8 mouse cellular contexts compared by ENCODE assay signal in the genomic region with DNA sequence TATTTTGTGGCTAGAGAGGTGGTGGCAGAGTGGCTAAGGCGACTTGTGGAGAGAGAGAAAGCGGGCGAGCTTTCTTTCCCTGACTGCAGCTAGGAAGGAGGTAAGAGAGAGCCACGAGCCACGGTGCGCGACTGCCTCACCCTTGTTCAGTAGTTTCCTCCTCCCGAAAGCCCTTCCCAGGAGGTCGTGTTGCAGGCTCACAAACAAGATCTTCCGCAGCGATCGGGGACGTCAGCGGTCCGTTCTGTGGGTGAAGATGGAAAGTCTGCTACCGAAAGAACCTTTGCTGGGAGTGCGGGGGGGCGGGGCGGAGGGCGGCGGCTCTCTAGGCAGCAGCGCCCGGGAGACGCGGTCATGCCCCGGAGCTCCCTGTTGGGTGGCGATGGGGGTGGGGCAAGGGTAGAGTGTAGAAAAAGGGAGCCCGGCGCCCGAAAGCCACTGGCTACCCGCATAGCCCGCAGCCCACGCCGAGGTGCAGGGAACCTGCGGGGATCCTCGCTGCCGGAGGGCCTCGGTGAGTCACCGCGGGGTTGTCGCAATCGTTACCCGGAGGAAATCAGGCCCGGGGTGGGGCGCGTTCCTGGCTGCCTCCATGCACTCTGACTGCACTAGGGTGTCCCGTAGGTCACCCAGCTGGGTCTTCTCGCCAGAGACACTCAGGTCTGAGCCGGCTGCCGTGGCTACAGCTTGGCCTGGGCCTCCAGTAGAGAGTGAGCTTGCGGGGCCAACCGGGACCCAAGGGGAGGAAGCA. TPM values are rescaled to one million over a fixed set of nuclear protein-coding genes. Genes with fewer than 3 reads are reported as not detected.
DNase-seq lines count a peak whose midpoint lies in the region; ATAC-seq lines count a peak whose summit lies in the region.

No protein-coding gene starts in this region.

- H3K4me1 ChIP-seq in hindbrain, embryonic 10.5 days (replicated peaks) = peaks cover 22% of the 10 kb centered on the region

- no peaks in the 10 kb centered on the region for H3K36me3 ChIP-seq in hindbrain, embryonic 10.5 days

- H3K27ac ChIP-seq in hindbrain, embryonic 10.5 days = peak overlapping the region; percentile 70

- WGBS in hindbrain, embryonic 10.5 days = under 1% methylated on average over 52 of the region's 52 CpGs

- H3K4me3 ChIP-seq in hindbrain, embryonic 10.5 days = peak overlapping the region; percentile 74

- H3K9me3 ChIP-seq in hindbrain, embryonic 10.5 days = 0 out of 2 replicates have a peak, but pooled peaks cover 4% of the 10 kb centered on the region

- peak; percentile 59 for DNase-seq in ES-CJ7 (ENCODE audit: low read depth, low spot score)
- peak; percentile 54 for DNase-seq in cerebellum, adult 11-12 months
- DNase-seq in hindbrain, embryonic 10.5 days (ENCODE audit: low spot score) = peak; percentile 62
- peak; percentile 16 to 32 for DNase-seq in layer of hippocampus, postnatal 25 days (ENCODE audit: extremely low spot score in 1 of 2, low spot score in 1 of 2)
- DNase-seq in lung, postnatal 14 days = peak; percentile 75
- DNase-seq in ovary, postnatal 14 days (ENCODE audit: low spot score) = peak; percentile 51
- DNase-seq in thymus, postnatal 14 days = peak; percentile 65

- H3K27me3 ChIP-seq in hindbrain, embryonic 10.5 days (ENCODE audit: insufficient read depth, poor library complexity, severe bottlenecking) = peaks cover 62% of the 10 kb centered on the region

- ATAC-seq in frontal cortex, adult (ENCODE audit: low TSS enrichment) = peak; percentile 73

RNA-seq across cellular contexts. Expression of a gene that starts 0.5 kb away (rescaled TPM):
- 0.50 and 0.96 TPM in 2 replicates for polyA plus RNA-seq in hindbrain, embryonic 10.5 days (2016; fragmentation: Nextera tagmentation; extraction: Ambion mirVana)
- 1 to 10 TPM; 1.3 to 2.0 TPM for total RNA-seq in layer of hippocampus, postnatal 25 days (2021)

RNA-seq across cellular contexts. Expression of a gene that starts 25.3 kb away (rescaled TPM):
- polyA plus RNA-seq in hindbrain, embryonic 10.5 days (2016; fragmentation: Nextera tagmentation; extraction: Ambion mirVana) = 25.6 and 29.5 TPM in 2 replicates
- 1 to 10 TPM; 6.9 to 9.2 TPM for total RNA-seq in layer of hippocampus, postnatal 25 days (2021)

RNA-seq across cellular contexts. Expression of a gene that starts 47.6 kb away (rescaled TPM):
- polyA plus RNA-seq in hindbrain, embryonic 10.5 days (2016; fragmentation: Nextera tagmentation; extraction: Ambion mirVana) = 198 and 208 TPM in 2 replicates
- total RNA-seq in layer of hippocampus, postnatal 25 days (2021) = 10 to 100 TPM; 52.5 to 61.8 TPM

RNA-seq across cellular contexts. Expression of a gene that starts 47.6 kb away (rescaled TPM):
- 18.3 and 23.1 TPM in 2 replicates for polyA plus RNA-seq in hindbrain, embryonic 10.5 days (2016; fragmentation: Nextera tagmentation; extraction: Ambion mirVana)
- 10 to 100 TPM; 16.8 to 17.9 TPM for total RNA-seq in layer of hippocampus, postnatal 25 days (2021)

Comparison
In these comparisons a context has a peak if more than half of its experiments do, and no peak if none do; other contexts are left out.
1. Peak in every context shown above with its lines: DNase-seq, ATAC-seq, H3K4me3 ChIP-seq and H3K27ac ChIP-seq.
2. DNase-seq: peak in every context shown above with its lines; median percentile 75 in lung, postnatal 14 days; 65 in thymus, postnatal 14 days; 62 in hindbrain, embryonic 10.5 days; 59 in ES-CJ7; 54 in cerebellum, adult 11-12 months; 51 in ovary, postnatal 14 days; 24 in layer of hippocampus, postnatal 25 days.